Mouse (Mus musculus) v-Abl transformed pro-B cells (cell line): ENCODE measurements around the gene Nacc2.

ENCODE experiments used
- in situ Hi-C, 2 experiments: fragments of 400-800 bp; cut with MboI; formaldehyde crosslinking; loops; one replicate each; pipeline ENCODE4 v1.15.1; 2025; ENCODE audit not compliant: unreplicated experiment in 2 of 2

The Nacc2 gene

DNA sequence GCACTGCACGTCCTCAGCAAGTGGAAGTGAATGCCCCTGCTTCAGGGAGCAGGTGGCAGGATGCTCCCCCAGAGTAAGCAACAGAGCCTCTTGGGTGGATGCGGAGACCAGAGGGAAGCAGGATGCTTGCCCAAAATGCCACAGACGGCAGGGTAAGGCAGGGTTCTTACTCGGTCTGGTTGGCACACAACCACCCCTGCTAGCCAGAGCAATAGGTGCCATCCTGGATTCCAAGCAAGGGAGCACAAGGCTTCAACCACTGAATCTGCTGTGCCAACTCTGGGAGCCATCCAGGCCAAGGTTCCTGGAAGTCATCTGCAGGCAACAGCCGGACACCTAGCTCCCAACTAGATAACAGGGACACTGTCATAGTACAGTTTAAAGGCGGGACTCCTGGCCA, 14.8 kb downstream of the Nacc2 start:
- in situ Hi-C loops: no loop called here

GRCm38 (mm10) chr2:26107011-26107410, 16.0 kb downstream of the Nacc2 start:
- in situ Hi-C loops: no loop called here

- in situ Hi-C loops: no loop called here
Measured at GRCm38 (mm10) chr2:26106233-26106632, 16.8 kb downstream of the Nacc2 start.

DNA sequence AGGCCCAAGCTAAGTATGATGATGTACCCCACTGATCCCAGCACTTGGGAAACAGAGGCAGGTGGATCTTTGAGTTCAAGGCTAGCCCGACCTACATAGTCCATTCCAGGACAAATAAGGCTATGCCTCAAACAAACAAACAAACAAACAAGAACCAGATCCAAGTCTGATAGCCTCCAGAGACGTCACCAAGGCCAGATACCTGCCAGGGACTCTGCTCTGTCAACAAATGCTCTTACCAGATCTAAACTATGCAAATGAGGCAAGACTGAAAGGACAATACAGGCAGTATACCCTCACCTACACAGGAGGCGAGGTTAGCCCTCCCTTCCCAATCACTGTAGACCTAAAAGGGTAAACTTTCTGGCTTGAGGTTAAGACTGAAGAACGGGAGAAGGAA, 22.7 kb downstream of the Nacc2 start:
- in situ Hi-C loops: no loop called here

GRCm38 (mm10) chr2:26099851-26100250, 23.2 kb downstream of the Nacc2 start:
- in situ Hi-C loops: no loop called here

- in situ Hi-C loops: no loop called here
Measured at GRCm38 (mm10) chr2:26099260-26099659, 23.8 kb downstream of the Nacc2 start.

DNA sequence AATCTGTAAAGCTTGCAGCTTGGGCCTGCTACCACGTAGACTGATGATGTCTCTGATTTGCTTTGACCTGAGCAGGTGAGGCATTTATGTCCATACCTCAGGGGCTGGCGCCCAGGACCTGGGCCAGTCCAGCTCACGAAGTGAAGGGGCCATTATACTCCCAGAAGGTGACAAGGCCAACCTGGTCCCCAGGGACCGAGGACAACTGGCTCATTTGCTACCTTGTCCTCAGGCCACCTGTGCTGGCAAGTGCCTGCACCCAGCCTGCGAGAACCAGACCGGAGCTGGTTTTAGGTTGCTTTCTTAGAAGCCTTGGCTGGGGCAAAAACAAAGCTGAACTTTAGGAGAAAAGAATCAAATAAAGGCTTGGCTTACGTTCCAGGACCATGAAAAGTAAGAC, 29.1 kb downstream of the Nacc2 start:
- in situ Hi-C loops: no loop called here

DNA sequence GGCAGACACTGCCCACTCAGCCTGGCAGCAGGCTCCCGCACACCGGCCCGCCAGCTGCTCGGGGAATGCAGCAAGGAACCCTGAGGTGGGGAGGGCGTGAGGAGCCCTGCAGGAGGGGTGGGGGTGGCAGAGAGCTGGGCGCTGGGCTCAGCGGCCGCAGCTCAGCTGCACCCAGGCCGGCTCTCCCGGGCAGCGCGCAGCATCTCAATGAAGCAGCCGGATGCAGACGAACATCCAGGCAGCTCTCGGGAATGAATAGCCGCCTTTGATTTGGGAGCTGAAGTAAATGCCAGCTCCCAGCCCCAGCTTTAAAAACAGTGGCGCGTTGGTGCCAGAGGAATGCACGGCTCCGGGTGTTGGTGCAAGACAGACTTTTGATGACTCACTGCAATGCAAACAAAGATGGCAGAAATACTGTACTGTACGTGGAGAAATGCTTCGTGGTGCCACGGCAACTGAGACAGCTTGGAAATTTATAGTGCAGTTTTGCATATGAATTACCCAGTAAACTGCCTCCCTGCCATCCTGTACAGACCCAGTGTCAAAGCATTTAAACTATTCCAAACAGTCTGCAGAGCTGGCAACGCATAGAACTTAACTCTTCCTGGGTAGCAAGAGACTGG, 31.1 kb downstream of the Nacc2 start:
- in situ Hi-C loops: no loop called here

DNA sequence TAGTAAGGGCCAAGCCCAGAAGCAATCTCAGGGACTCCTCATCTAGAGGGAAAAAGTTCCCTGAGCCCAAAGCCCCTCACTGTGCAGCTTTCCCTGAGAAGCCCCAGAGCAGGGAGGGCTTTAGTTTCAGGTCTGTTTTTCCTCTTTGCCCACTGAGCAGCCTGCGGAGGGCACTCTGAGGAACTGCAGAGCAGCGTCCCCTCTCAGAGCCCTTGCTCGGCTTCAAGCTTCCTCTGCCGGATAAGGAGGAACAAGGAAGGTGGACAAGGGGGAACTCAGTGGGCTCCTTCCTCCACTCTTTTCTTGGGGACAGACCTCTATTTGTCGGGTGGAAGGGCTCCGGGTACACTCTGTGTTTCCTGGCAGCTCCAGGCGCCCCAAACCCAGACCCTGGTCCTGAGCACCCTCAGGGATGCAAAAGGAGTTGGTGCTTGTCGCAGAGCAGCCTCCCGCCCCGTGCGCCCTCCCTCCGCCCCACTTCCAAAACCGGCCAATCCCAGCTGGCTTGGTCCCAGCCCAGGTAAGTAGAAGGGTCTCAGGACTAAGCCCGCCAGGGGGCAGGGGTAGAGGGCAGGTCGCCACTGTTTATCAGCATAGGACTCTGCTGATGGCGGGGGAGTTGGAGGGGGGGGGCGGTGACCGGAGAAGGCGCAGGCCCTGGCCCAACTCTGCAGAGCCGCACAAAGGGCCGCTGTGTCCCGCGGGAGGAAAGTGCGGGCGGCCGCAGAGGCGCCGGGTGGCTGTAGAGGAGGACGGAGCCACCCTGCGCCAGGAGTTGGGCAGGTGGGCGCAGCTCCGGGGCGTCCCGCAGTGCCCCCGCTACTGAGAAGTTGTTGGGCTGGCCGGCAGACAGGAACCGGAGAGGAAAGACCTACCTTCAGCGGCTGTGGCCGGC, 31.9 kb downstream of the Nacc2 start:
- in situ Hi-C loops: no loop called here

- in situ Hi-C loops: no loop called here
Measured at GRCm38 (mm10) chr2:26089005-26089404, 34.0 kb downstream of the Nacc2 start.

GRCm38 (mm10) chr2:26086926-26087600, 36.0 kb downstream of the Nacc2 start:
- in situ Hi-C loops: no loop called here

GRCm38 (mm10) chr2:26086505-26086904, 36.5 kb downstream of the Nacc2 start:
- in situ Hi-C loops: no loop called here

DNA sequence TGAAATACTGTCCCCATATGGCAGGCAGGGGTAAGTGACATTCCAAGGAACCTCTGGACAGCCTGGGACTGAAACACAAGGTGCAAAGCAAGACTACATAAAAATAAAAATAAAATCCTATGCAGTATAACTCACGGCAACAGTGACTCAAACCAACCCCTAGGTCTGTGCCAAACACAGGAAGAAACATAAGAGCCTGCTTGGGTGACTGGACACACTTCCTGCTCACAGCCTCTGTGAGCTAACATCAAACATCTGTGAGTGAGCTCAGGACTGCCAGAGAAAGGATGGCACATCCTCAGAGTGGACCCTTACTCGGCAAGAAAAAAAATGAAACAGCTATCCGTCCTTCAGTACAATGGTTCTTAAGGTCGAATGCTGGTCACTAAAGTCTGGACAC, 40.1 kb downstream of the Nacc2 start:
- in situ Hi-C loops: no loop called here

- in situ Hi-C loops: no loop called here
Measured at GRCm38 (mm10) chr2:26080830-26081229, 42.2 kb downstream of the Nacc2 start.

- in situ Hi-C loops: no loop called here
Measured at GRCm38 (mm10) chr2:26079409-26079808, 43.6 kb downstream of the Nacc2 start.

DNA sequence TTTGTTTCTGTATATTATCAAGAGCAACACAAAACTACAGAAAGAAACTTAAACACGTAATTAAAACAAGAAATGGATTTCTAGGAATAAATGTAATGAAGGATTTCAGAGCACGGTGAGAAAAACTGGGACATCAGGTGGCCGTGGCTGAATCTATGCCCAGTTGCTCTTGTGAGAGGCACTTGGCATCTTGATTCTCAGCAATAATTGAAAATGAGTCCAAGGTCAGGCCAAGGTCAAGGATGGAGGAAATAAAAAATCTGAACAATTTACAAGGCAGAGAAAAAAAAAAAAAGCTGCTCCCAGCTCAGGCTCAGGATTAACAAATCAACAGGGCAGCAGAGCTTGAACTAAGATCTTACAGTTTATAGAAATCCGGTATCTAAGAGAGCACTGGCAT, 46.0 kb downstream of the Nacc2 start:
- in situ Hi-C loops: no loop called here

- in situ Hi-C loops: no loop called here
Measured at GRCm38 (mm10) chr2:26076121-26076520, 46.9 kb downstream of the Nacc2 start.

DNA sequence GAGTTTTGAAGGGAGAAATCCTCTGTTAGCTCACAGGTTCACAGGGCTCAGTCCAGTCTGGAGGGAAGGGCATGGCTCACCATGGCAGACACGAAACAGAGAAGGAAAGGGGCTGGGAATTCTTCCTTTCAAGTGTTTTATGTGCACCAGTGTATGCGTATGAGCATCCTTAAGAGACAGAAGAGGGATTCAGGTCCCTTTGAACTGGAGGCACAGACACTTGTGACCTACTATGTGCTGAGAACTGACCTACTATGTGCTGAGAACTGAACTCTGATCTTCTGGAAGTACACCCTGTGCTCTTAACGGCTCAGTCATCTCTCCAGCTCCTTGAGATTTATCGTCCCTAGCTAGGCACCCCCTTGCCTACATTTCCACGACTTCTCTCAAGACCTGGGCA, 48.5 kb downstream of the Nacc2 start:
- in situ Hi-C loops: no loop called here

DNA sequence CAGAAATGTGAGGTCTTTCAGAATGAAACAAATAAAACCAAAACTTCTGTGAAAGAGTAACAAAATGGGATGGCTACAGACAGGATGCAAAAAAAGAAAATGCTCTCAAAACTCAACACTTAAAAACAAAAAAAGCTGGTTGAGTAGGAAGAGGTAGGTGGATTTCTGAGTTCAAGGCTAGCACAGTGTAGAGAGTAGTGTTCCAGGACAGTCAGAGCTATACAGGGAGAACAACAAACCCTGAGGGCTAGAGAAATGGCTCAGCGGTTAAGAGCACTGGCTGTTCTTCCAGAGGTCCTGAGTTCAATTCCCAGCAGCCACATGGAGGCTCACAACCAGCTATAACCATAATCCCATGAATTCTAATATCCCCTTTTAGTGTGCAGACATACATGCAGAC, 54.4 kb downstream of the Nacc2 start:
- in situ Hi-C loops: no loop called here

- in situ Hi-C loops: no loop called here
Measured at GRCm38 (mm10) chr2:26068175-26068574, 54.8 kb downstream of the Nacc2 start.

GRCm38 (mm10) chr2:26066527-26066926, 56.5 kb downstream of the Nacc2 start:
- in situ Hi-C loops: no loop called here
